Mouse (Mus musculus) limb, embryonic 13.5 days (tissue): ENCODE results near the gene Cnr2. TPM values are rescaled to one million over a fixed set of nuclear protein-coding genes. Genes with fewer than 3 reads are reported as not detected.
A peak's percentile ranks its signal among the peaks of the same experiment; 100 is the strongest.

ENCODE experiments used
- ATAC-seq: fragments of 200-750 bp; cut with Nextera tagmentation; 2 replicates; pipeline ENCODE4 v1.8.0; 2017; ENCODE audit warnings: low read depth, moderate number of reproducible peaks, moderate TSS enrichment; ENCODE audit not compliant: low FRiP score
- H3K27ac ChIP-seq: fragments of 300-500 bp; sonication (generic); 2 replicates; pipeline ENCODE4 v1.5.1; 2015; ENCODE audit warnings: inconsistent platforms, mild to moderate bottlenecking, moderate library complexity
- H3K27me3 ChIP-seq: fragments of 300-500 bp; sonication (generic); 2 replicates; pipeline ENCODE4 v1.6.1; 2015; ENCODE audit warnings: mild to moderate bottlenecking, inconsistent platforms
- H3K36me3 ChIP-seq: fragments of 300-500 bp; sonication (generic); 2 replicates; pipeline ENCODE4 v1.6.1; 2015; ENCODE audit warnings: inconsistent platforms, mild to moderate bottlenecking, moderate library complexity
- H3K4me1 ChIP-seq: fragments of 300-500 bp; sonication (generic); 2 replicates; pipeline ENCODE4 v1.6.1; 2015; ENCODE audit warnings: inconsistent platforms
- H3K4me2 ChIP-seq: fragments of 300-500 bp; sonication (generic); replicated peaks from 2 replicates; pipeline ENCODE4 v1.6.1; 2015; ENCODE audit warnings: inconsistent platforms, mild to moderate bottlenecking, moderate library complexity
- H3K4me3 ChIP-seq: fragments of 300-500 bp; sonication (generic); 2 replicates; pipeline ENCODE4 v1.5.1; 2015; ENCODE audit warnings: moderate library complexity, mild to moderate bottlenecking, inconsistent platforms
- H3K9ac ChIP-seq: fragments of 300-500 bp; sonication (generic); 2 replicates; pipeline ENCODE4 v1.6.1; 2015; ENCODE audit warnings: mild to moderate bottlenecking, inconsistent platforms
- H3K9me3 ChIP-seq: fragments of 300-500 bp; sonication (generic); 2 replicates; pipeline ENCODE4 v1.6.1; 2016; ENCODE audit warnings: inconsistent platforms
- WGBS: fragments of 180-500 bp; shearing (Covaris S2); methylation state at CpG from one replicate; pipeline ENCODE4 v1.1.7; 2015; 5-methylcytosine and 5-hydroxymethylcytosine counted together
- polyA plus RNA-seq: library from polyadenylated mRNA; unstranded; fragments of >200 nt; fragmentation: Nextera tagmentation; extraction: Ambion mirVana; gene quantifications from 2 replicates; pipeline ENCODE4 v1.2.1, GENCODE M21; 2015

Gene Cnr2
- 0.32 and 0.51 TPM in 2 replicates for polyA plus RNA-seq

- Histone ChIP-seq H3K4me1 (peaks cover 8% of the 10 kb centered on the region; the same call in 1 of the 2 replicates), H3K4me2 (no peak within 1 kb of the TSS), H3K36me3 (no peaks in the 10 kb centered on the region), H3K9me3 (no peaks in the 10 kb centered on the region), H3K9ac (no peak within 1 kb of the TSS; the same call in 1 of the 2 replicates), H3K4me3 (no peak within 1 kb of the TSS), H3K27me3 (no peaks in the 10 kb centered on the region), H3K27ac (no peak within 1 kb of the TSS)
- 51% methylated on average over 8 of the region's 8 CpGs for WGBS
- ATAC-seq = no peak
Measured at GRCm38 (mm10) chr4:135895071-135895571, at the start of gene Cnr2. Gene Cnr2, plus strand, starts transcription at chr4:135895394.

GRCm38 (mm10) chr4:135847581-135847980 is 47.6 kb upstream of the Cnr2 start:
- ATAC-seq = no peak
- H3K9me3 ChIP-seq = 0 out of 2 replicates have a peak, but pooled peaks cover 7% of the 10 kb centered on the region
- H3K27ac ChIP-seq = no peak overlapping the region

GRCm38 (mm10) chr4:135850411-135851095 is 44.6 kb upstream of the Cnr2 start:
- WGBS = 40% methylated on average over 13 of the region's 13 CpGs
- Histone ChIP-seq H3K9me3 (no peaks in the 10 kb centered on the region), H3K4me3 (no peak overlapping the region), H3K9ac (no peak overlapping the region; the same call in 1 of the 2 replicates), H3K4me1 (peaks cover 17% of the 10 kb centered on the region), H3K27ac (peak overlapping the region; percentile 55), H3K36me3 (no peaks in the 10 kb centered on the region), H3K4me2 (no peak overlapping the region), H3K27me3 (no peaks in the 10 kb centered on the region)
- ATAC-seq = peak; percentile 34

More at GRCm38 (mm10) chr4:135847581-135847980, 47.6 kb upstream of the Cnr2 start:
- no peak overlapping the region for H3K9ac ChIP-seq
- H3K4me3 ChIP-seq = no peak overlapping the region
- WGBS = 48% methylated on average over 5 of the region's 5 CpGs
- H3K36me3 ChIP-seq = no peaks in the 10 kb centered on the region
- H3K4me1 ChIP-seq = peaks cover 10% of the 10 kb centered on the region
- no peak overlapping the region for H3K4me2 ChIP-seq
- no peaks in the 10 kb centered on the region for H3K27me3 ChIP-seq

- ATAC-seq = no peak
- WGBS = 81% methylated on average over 9 of the region's 9 CpGs
Measured at GRCm38 (mm10) chr4:135851942-135852341, 43.3 kb upstream of the Cnr2 start.

GRCm38 (mm10) chr4:135853987-135854546 is 41.1 kb upstream of the Cnr2 start:
- H3K36me3 ChIP-seq = no peaks in the 10 kb centered on the region
- no peak overlapping the region for H3K4me3 ChIP-seq
- peak overlapping the region; percentile 99; the same call in 1 of the 2 replicates for H3K27ac ChIP-seq
- H3K27me3 ChIP-seq = no peaks in the 10 kb centered on the region
- 91% methylated on average over 14 of the region's 14 CpGs for WGBS
- H3K9me3 ChIP-seq = no peaks in the 10 kb centered on the region
- no peak overlapping the region for H3K9ac ChIP-seq
- no peak overlapping the region for H3K4me2 ChIP-seq
- ATAC-seq = no peak
- peaks cover 30% of the 10 kb centered on the region for H3K4me1 ChIP-seq

More at GRCm38 (mm10) chr4:135851942-135852341, 43.3 kb upstream of the Cnr2 start:
- Histone ChIP-seq H3K27ac (no peak overlapping the region), H3K36me3 (no peaks in the 10 kb centered on the region), H3K27me3 (no peaks in the 10 kb centered on the region), H3K4me3 (no peak overlapping the region), H3K4me2 (no peak overlapping the region), H3K4me1 (peaks cover 17% of the 10 kb centered on the region), H3K9ac (no peak overlapping the region), H3K9me3 (no peaks in the 10 kb centered on the region)

GRCm38 (mm10) chr4:135854630-135855029 is 40.6 kb upstream of the Cnr2 start:
- Histone ChIP-seq H3K4me3 (peak overlapping the region; percentile 85), H3K27ac (peak overlapping the region; percentile 99; the same call in 1 of the 2 replicates), H3K9ac (peak overlapping the region; percentile 94), H3K4me2 (peak overlapping the region; percentile 79), H3K4me1 (peaks cover 36% of the 10 kb centered on the region), H3K9me3 (no peaks in the 10 kb centered on the region), H3K27me3 (no peaks in the 10 kb centered on the region), H3K36me3 (peaks cover 4% of the 10 kb centered on the region; the same call in 1 of the 2 replicates)
- no peak for ATAC-seq
- 73% methylated on average over 11 of the region's 11 CpGs for WGBS

GRCm38 (mm10) chr4:135855080-135855479 is 40.1 kb upstream of the Cnr2 start:
- H3K27me3 ChIP-seq = no peaks in the 10 kb centered on the region
- peak overlapping the region; percentile 99 for H3K27ac ChIP-seq
- no peak for ATAC-seq
- 11% methylated on average over 6 of the region's 6 CpGs for WGBS
- H3K4me3 ChIP-seq = peak overlapping the region; percentile 85
- peaks cover 39% of the 10 kb centered on the region for H3K4me1 ChIP-seq
- H3K9me3 ChIP-seq = no peaks in the 10 kb centered on the region
- H3K9ac ChIP-seq = peak overlapping the region; percentile 94
- peak overlapping the region; percentile 79 for H3K4me2 ChIP-seq
- H3K36me3 ChIP-seq = peaks cover 4% of the 10 kb centered on the region; the same call in 1 of the 2 replicates

- WGBS = under 1% methylated on average over 66 of the region's 67 CpGs
- peaks cover 38% of the 10 kb centered on the region for H3K4me1 ChIP-seq
Measured at GRCm38 (mm10) chr4:135855536-135856222, 39.5 kb upstream of the Cnr2 start, which contains the start of gene Srsf10. Gene Srsf10, plus strand, starts transcription at chr4:135855747.

GRCm38 (mm10) chr4:135856223-135857091 is 38.7 kb upstream of the Cnr2 start:
- H3K9me3 ChIP-seq = no peaks in the 10 kb centered on the region
- ATAC-seq = peak; percentile 72
- H3K36me3 ChIP-seq = peaks cover 4% of the 10 kb centered on the region; the same call in 1 of the 2 replicates
- peak overlapping the region; percentile 72 for H3K4me2 ChIP-seq
- WGBS = under 1% methylated on average over 80 of the region's 91 CpGs
- H3K27ac ChIP-seq = peak overlapping the region; percentile 98
- peaks cover 40% of the 10 kb centered on the region for H3K4me1 ChIP-seq
- peak overlapping the region; percentile 99 for H3K9ac ChIP-seq
- H3K4me3 ChIP-seq = peak overlapping the region; percentile 85
- no peaks in the 10 kb centered on the region for H3K27me3 ChIP-seq

More at GRCm38 (mm10) chr4:135855536-135856222, 39.5 kb upstream of the Cnr2 start, which contains the start of gene Srsf10:
- peaks cover 4% of the 10 kb centered on the region; the same call in 1 of the 2 replicates for H3K36me3 ChIP-seq
- H3K9me3 ChIP-seq = no peaks in the 10 kb centered on the region
- H3K27ac ChIP-seq = peak within 1 kb of the TSS; percentile 99
- H3K9ac ChIP-seq = peak within 1 kb of the TSS; percentile 99
- peak within 1 kb of the TSS; percentile 79 for H3K4me2 ChIP-seq
- ATAC-seq = peak; percentile 95
- no peaks in the 10 kb centered on the region for H3K27me3 ChIP-seq
- peak within 1 kb of the TSS; percentile 85 for H3K4me3 ChIP-seq

GRCm38 (mm10) chr4:135857597-135858186 is 37.5 kb upstream of the Cnr2 start:
- peak overlapping the region; percentile 72 for H3K4me2 ChIP-seq
- peak overlapping the region; percentile 85 for H3K4me3 ChIP-seq
- H3K9me3 ChIP-seq = no peaks in the 10 kb centered on the region
- peak overlapping the region; percentile 99 for H3K9ac ChIP-seq
- H3K36me3 ChIP-seq = peaks cover 12% of the 10 kb centered on the region
- peaks cover 40% of the 10 kb centered on the region for H3K4me1 ChIP-seq
- H3K27ac ChIP-seq = no peak overlapping the region
- ATAC-seq = no peak
- H3K27me3 ChIP-seq = no peaks in the 10 kb centered on the region
- 5% methylated on average over 7 of the region's 7 CpGs for WGBS
